Mouse (Mus musculus): ENCODE results near the gene Tgfbr1.

GRCm38 (mm10) chr4:47404536-47404935 is 51.5 kb downstream of the Tgfbr1 start:
- TF ChIP-seq EP300 (IDR thresholded peaks at IDR 0.05; ENCODE audit: insufficient read depth, low read depth, low read length): no peak
- TF ChIP-seq POLR2A (IDR thresholded peaks at IDR 0.05; ENCODE audit: insufficient read depth, low read length): no peak
